Mouse (Mus musculus): ENCODE measurements around the gene Creb5.

DNA sequence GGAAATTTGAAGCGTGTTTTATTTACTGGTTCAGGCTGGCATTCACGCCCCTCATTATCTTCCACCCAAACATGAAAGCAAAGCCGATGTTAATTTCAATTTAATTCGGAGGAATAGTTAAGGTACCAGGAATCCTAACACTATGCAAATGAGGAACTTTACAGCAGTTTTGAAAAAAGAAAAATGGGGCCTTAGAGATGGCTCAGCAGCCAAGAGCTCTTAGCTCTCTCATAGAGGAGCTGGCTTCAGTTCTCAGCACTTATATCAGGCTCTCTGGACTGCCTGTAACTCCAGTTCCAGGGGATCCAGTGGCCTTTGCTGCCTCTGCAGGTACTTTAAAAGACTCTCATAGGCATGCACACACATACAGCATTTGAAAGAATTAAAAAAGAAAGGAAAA lies 19.1 kb downstream of the Creb5 start:
- TF ChIP-seq CTCF (IDR thresholded peaks at IDR 0.05; ENCODE audit: extremely low read depth, insufficient read depth, low read length) (no peak), POLR2A (IDR thresholded peaks at IDR 0.05; ENCODE audit: extremely low read depth, insufficient read depth, low read length) (no peak)

Measured in cortical plate, adult 2 months (tissue).